Mouse (Mus musculus) naive thymus-derived CD4-positive, alpha-beta T cell, adult 2 months (primary cell): Measurements from ENCODE around the gene Cntn2.
"Not testable (repeated sequence)": the region's sequence is repeated elsewhere in the genome, so short reads cannot be mapped to it uniquely, and the experiment has no call there.

Experiments used
- DNase-seq: peaks from one replicate; pipeline ENCODE4 v3.0.0-alpha.2; 2011; ENCODE audit warnings: low read depth

The Cntn2 gene

DNA sequence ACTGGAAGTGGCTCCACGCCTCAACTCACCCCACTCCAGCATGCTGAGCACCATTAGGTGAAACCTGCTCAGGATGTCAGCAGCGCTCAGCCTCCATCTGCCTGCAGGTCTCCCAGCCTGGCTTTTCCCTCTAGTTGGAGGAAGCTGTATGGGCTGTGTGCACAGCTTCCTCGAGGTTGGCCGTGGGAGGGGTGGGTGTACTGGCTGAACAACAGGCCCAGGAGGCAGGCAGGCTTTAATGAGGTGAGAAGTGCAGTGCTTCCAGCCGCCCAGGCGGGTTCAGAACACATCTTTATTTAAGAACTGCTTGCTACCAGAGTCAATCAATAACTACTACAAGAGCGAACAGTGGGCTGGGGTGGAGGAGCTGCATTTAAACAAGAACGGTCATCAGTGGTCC is 31.5 kb downstream of the Cntn2 start:
- no peak for DNase-seq

DNA sequence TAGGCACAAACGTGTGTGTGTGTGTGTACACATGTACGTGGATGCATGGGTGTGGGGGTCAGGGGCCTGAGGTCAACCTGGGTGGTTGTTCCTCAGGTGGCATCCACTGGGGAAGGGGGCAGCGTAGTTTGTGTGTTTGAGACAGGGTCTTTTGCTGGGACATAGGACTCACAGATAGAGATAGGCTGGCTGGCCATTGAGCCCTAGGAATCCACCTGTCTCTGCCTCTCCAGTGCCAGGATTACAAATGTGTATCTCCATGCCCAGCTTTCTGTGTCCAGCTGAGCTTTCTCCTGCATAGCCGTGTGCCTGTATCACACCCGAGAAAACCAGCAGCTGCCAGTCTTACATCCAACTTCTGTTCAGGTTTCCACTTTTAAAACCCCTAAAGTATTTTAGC is 33.3 kb downstream of the Cntn2 start:
- no peak for DNase-seq

DNA sequence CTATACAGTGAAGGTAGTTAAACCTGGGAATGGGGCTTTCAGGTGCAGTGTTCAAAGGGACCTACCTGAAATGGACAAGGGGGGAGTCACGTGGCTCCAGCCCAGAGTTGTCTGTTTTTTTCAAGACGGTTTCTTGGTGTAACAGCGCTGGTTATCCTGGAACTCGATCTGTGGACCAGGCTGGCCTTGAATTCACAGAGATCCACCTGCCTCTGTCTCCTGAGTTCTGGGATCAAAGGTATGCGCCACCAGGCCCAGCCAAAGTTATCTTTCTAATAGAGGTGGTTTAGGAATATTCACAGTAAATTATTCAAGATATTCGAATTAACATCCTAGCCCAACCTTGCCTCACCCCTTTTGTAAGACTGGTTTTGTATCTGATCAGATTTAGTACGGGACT is 36.4 kb downstream of the Cntn2 start:
- DNase-seq: no peak

DNA sequence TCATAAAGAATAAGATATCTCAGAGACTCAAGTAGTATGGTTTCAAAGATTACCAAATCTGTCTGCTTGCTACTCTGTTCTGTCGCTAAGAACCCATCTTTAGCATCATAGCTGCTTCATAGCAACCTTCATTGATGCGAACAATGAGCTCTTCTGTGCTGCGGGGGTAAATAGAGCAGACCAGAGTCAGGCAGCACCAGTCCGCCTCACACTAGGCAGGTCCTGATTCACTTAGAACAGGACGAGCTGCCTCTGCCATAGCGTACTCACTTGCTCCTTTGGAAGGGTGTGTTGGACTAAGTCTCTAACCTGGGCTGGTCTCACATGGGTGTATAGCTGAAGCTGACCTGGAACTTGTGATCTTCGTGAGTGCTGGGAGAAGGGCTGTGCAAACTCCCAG is 37.0 kb downstream of the Cntn2 start, which contains the start of gene Tmem81:
Gene Tmem81, plus strand, starts transcription at position 173 of the 400 bp plus-strand sequence.
- no peak for DNase-seq

DNA sequence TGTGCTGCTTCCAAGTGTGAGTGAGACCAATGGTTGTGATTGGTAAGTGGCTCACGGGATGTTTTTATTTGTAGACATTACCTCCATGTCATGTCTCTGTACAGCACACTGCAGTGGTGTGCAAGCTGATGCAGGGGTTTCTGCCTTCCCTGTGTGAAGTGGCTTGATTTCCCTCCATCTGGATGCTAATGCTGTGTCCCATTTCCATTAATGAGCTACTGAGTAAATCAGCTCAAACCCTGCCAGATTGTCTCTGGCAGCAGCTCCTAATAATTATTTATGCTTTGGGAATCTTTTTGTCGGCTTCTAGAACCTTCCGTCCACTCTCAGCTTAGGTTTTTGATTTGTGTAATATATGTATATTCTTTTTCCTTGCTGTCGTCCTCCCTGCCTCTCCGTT is 37.9 kb downstream of the Cntn2 start:
- no peak for DNase-seq

DNA sequence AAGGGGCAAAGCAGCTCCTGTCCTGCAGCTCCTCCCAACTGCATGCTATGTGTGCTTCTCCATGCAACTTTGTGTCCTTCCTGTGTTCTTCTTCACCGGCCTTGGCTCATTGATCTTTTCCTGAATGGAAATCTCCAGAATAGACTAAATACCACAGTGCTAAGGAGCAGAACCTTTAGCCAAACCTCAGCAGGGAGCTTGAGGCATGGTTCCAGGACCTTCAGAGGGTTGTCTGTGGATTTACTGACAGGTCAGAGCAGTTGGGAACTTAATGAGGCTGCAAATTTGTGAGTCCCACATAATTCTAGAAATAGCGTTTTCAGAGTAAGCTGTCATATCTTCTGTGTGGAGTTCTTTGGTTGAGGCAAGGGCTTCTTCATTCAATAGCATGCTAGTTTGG is 42.5 kb downstream of the Cntn2 start:
- DNase-seq: no peak

DNA sequence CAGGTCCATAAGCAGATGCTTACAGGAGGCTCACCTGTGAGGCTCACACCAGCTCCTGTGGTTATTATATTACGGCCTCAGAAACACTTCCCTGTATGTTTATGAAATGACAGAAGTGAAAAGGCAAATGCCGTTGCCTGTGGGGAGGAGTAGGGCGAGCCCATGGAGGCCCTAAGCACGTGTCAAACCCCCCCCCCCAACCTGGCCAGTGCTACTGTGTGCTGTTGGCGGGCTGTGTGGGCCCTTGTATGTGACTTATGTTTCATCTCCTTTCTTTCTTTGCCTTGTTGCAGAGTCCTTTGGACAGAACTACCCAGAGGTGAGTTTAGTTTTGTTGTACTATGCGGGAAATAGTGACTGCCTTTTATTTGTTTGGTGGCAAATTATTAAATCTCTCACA is 59.3 kb downstream of the Cntn2 start:
- no peak for DNase-seq

DNA sequence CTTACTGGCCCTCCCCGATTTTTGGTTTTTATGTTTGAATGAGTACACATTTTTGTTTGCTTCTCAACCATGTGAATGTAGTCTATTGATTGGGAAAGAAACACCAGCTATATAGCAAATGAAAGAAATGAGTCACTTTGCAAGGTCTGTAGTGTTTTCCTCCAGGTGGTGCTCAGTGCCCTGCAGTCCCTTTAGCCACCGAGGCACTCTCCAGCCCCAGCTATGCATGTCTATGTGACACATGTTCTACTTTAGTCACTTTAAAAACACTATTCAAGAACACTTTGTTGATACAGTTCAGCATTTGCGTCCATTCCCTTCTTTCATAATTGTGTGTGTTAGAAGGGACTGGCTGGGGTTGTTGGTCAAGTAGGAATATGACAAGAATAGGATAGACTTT is 59.8 kb downstream of the Cntn2 start:
- no peak for DNase-seq

DNA sequence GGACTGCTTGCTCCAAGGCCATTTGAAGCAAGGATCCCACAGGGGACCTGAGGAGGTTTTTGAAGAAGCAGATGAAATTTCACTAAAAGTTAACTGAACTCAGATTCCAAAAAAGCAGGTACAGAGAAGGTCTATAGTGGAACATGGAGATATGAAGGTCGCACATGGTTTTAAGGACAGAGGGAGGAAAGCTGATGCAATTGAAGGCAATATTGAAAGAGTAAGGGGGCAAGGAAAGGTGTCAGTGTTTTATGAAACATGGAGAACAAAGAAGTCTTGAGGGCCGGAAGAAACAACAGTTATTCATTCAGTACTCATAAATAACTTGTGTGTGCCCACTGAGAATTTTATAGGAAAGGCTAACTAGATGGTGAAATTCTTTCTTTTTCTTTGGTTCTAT is 61.4 kb downstream of the Cntn2 start:
- no peak for DNase-seq

DNA sequence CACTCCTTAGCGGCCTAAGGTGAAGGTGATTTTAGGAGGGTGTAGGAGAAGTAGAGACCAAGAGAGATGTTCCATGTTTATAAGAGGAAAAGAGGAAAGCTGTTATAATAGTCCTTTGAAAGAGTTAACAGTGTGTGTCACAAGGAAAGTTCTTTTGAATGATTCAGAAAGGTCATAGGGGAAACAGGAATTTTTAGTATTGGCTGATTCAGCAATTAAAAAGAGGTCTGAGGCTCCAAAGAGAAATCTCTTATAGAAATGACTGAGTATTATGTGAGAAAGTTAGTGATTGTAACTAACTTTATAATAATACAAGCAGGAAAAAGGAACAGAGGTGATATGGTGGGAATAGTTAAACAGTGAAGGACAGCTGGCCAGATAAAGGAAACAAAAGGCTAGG is 63.6 kb downstream of the Cntn2 start:
- no peak for DNase-seq

DNA sequence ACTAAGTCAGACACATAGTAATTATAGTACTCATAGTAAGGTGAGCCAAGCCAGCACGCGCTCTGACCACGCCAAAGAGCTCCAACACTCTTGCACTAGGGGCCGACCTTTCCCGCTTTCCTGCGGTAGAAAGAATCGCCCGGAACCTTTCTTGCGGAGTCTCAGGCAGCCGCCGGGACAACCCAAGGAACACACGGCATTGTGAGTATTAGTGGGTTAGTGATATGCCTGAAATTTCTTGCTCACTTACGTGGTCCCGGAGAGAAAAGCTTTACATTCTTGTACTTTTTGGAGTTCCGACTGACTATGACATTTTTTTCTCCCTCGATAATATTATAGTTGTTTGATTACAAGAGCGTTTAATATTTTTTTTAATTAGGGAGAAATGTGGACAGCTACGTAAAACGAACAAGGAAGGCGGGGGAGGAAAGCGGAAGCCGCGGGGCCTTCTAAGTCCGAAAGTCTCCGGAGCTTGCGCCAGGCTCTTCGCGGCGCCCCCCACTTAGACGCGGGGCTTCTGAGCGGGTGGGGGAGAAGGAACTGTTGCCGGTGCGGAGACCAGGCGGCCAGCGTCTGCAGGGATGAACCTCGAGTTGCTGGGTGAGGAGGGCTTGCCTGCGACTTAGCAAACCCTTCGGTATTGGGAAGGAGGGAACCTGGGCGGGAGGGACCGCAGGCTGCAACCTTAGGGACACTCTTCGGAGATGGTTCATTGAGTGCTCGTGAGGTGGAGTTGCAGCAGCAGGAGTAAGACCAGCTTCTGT is 65.9 kb downstream of the Cntn2 start, which contains the start of gene Rbbp5:
Gene Rbbp5, plus strand, starts transcription at position 438 of the 764 bp plus-strand sequence.
- DNase-seq: peak; percentile 94

DNA sequence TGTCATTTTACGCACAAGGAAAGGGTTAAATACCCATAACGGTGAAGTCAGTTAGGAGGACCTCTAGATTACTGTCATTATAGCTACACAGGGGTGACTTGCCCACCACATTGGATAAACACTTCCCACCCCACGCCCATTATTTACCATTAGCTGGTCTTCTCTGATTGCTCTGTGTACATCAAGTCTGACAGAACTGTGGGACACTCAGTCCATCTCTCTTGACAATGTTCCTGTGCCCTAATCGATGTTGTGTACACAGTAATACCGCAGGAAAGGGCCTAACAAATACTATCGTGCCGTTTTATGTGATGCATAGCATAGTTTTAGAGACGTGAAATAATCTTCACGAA is 66.5 kb downstream of the Cntn2 start:
- DNase-seq: no peak

DNA sequence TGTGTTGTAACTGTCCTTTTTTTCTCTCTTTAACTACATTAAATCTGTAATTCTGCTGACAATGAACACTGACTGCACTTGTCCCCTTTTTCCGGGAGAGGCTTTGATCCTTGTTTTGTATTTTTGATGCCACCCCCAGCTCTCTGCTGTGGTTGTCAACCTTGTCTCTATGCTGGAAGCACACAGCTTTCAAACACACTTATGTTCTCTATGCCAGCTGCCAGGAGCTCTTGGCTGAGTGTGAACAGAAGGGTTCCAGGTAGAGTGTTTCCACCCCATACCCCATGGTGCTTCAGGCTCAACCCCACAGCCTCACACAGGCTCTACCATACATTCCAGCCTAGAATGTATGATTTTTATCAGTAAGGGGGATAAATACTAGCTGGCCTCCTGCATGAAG is 68.6 kb downstream of the Cntn2 start:
- no peak for DNase-seq

DNA sequence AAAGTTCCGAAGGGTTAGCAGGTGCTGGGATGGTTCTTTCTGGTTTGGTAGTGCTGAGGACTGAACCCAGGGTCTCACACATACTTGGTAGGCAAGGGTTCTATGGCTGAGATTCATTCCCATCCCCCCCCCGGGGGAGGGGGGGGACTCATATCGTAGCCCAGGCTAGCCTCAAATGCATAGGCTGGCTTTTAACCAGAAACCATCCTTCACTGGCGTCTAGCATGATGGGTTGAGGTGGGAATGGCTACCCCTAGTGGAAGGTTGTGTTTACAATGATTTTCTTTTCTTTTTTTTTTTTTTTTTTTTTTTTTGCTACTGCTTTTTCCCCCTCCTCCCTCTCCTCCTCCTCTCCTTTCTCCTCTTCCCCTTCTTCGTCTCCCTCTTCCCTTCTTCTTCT is 70.5 kb downstream of the Cntn2 start:
- DNase-seq: peak; percentile 23

DNA sequence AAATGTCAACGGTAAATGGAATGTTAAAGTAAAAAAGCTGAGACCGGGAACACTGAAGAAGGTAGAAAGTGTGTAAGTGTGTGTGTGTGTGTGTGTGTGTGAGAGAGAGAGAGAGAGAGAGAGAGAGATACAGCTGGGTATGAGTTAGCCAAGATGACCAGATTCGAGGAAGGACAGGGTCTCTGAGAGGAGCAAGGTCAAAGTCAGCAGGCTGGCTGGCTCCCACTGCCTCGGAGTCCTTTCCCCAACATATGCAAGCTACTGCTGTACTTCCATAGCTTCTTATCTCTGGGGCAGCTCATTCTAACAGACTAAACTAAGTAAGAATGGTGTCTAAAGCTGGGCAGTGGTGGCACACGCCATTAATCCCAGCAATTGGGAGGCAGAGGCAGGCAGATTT is 71.6 kb downstream of the Cntn2 start:
- no peak for DNase-seq

DNA sequence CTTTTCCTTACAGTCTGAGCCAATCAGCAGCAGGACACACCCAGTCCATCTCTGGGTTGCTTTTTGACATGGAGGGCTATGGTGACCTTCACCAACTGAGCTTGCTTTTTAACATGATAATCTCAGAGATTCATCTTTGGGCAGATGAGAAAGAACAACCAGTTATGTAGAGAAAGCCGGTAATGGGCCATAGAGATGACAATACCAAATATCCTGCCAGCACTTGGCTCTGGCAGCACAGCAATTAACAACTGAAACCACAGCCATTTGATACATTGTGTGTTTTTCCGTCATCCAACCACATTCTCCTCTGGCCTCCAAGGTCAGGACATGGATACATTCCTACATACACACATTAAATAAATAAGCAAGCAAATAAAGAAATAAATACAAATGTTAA is 72.0 kb downstream of the Cntn2 start:
- DNase-seq: no peak

DNA sequence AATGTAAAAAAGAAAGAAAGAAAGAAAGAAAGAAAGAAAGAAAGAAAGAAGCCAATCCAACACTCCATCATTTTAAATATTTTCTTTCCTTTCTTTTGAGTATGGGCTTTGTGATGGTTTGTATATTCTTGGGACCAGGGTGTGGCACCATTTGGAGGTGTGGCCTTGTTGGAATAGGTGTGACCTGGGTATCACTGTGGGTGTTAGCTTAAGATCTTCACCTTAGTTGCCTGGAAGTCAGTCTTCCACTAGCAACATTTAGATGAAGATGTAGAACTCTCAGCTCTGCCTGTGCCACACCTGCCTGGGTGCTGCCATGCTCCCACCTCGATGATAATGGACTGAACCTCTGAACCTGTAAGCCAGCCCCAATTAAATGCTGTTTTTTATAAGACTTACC is 73.0 kb downstream of the Cntn2 start:
- DNase-seq: not testable (repeated sequence)

DNA sequence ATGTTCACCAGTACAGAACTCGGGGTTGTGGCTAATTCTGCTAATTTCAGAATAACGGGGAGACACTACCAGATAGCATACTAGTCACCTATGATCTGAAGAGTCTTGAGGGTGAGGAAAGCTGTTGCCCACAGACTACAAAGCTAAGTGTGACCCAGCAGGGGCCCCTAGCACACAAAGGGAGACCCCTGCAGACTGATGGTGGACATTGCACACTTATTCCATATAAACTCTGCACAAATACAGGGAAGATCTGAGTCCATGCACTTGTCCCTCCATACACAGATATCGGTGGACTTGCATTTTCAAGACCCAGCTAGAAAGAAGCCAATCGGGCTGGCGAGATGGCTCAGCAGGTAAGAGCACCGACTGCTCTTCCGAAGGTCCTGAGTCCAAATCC is 73.5 kb downstream of the Cntn2 start:
- no peak for DNase-seq

DNA sequence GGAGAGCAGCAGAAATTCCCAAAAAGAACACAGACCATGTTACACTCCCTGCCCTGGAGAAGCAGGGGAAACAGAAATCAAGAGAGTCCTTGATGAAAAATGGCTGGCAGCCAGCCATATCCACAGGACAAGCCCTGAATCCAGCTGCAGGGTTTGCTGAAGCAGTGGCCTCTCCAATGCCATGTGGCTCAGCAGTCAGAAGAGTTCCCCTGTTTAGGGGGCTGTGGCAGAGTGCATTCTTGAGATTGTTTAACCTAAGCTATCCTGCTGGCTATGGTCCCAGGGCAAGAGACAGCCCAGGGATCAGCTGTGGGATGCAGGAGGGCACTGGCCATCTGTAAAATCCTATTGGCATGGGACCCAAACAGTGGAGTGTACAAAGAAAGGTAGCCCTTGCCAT is 74.1 kb downstream of the Cntn2 start:
- DNase-seq: no peak

DNA sequence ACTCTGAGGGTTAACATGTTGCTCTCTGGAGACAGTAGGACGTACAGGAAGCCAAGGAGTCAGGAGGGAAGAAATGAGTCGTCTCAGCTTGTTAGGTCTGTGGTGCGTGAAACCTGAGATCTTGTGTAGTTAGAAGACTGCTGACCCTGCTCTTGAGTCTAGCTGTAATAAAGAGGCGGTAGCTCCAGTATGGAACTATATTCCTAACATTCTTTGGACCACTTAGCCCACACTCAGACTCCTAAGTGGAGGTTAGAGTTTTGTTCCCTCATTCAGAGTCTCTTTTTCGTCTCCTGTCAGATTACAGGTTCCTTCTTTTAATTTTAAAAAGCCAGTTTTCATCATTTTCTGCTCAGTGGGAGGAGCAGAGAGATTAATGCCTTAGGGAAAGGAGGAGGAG is 78.4 kb downstream of the Cntn2 start:
- no peak for DNase-seq
